Mouse (Mus musculus) ES-Bruce4 (cell line): ENCODE data around the gene Eral1.

Source experiments
- CTCF ChIP-seq: IDR thresholded peaks from one replicate; pipeline ENCODE4 v1.8.1; 2011; ENCODE audit warnings: low read depth, low read length
- EP300 ChIP-seq: IDR thresholded peaks from 2 replicates; pipeline ENCODE4 v1.6.1; 2011; ENCODE audit warnings: low read depth, low read length; ENCODE audit not compliant: insufficient read depth
- POLR2A ChIP-seq: IDR thresholded peaks from one replicate; pipeline ENCODE4 v1.8.1; 2011; ENCODE audit warnings: low read length; ENCODE audit not compliant: insufficient read depth

DNA sequence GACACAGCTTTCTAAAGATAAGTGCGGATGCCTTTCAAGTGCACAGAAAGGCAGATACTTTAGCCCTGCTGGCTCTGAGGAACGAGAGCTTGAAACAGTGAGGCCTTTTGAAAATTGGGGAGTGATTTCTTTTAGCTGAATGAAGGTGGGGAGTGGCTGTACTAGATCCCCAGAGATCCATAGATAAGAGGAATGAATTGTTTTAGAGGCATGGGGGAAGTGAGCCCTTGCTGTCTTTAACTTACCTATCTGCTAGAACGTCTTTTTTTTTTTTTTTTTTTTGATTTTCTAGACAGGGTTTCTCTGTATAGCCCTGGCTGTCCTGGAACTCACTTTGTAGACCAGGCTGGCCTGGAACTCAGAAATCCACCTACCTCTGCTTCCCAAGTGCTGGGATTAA lies 16.9 kb upstream of the Eral1 start:
- no peak for TF ChIP-seq POLR2A
- no peak for TF ChIP-seq EP300
- TF ChIP-seq CTCF, result no peak
